Mouse (Mus musculus) heart, postnatal 0 days (tissue): ENCODE data around the gene Efr3b. TPM values are rescaled to one million over a fixed set of nuclear protein-coding genes. Genes with fewer than 3 reads are reported as not detected.

Experiments
- ATAC-seq: fragments of 200-750 bp; cut with Nextera tagmentation; 2 replicates; pipeline ENCODE4 v1.8.0; 2017; ENCODE audit warnings: low read depth, moderate number of reproducible peaks, moderate library complexity; ENCODE audit not compliant: insufficient read depth
- DNase-seq: peaks from one replicate; pipeline ENCODE4 v3.0.0-alpha.2; 2016; ENCODE audit warnings: low spot score
- H3K27ac ChIP-seq: fragments of 300-500 bp; sonication (generic); 2 replicates; pipeline ENCODE4 v1.5.1; 2014; ENCODE audit warnings: low read depth, mild to moderate bottlenecking
- H3K27me3 ChIP-seq: fragments of 300-500 bp; sonication (generic); 2 replicates; pipeline ENCODE4 v1.6.1; 2014; ENCODE audit warnings: low read length, mixed read lengths; ENCODE audit not compliant: control insufficient read depth, insufficient read depth
- H3K36me3 ChIP-seq: fragments of 300-500 bp; sonication (generic); replicated peaks from 2 replicates; pipeline ENCODE4 v1.6.1; 2014; ENCODE audit warnings: low read length, mixed read lengths; ENCODE audit not compliant: control insufficient read depth, insufficient read depth
- H3K4me1 ChIP-seq: fragments of 300-500 bp; sonication (generic); 2 replicates; pipeline ENCODE4 v1.6.1; 2014; ENCODE audit warnings: antibody characterized with exemption; ENCODE audit not compliant: control insufficient read depth, insufficient read depth
- H3K4me2 ChIP-seq: fragments of 300-500 bp; sonication (generic); 2 replicates; pipeline ENCODE4 v1.6.1; 2014; ENCODE audit warnings: low read depth, mild to moderate bottlenecking, low read length, moderate library complexity
- H3K4me3 ChIP-seq: fragments of 300-500 bp; sonication (generic); 2 replicates; pipeline ENCODE4 v1.5.1; 2014; ENCODE audit warnings: low read depth, low read length
- H3K9ac ChIP-seq: fragments of 300-500 bp; sonication (generic); replicated peaks from 2 replicates; pipeline ENCODE4 v1.6.1; 2014; ENCODE audit warnings: low read depth, low read length, mixed read lengths
- H3K9me3 ChIP-seq: fragments of 300-500 bp; sonication (generic); replicated peaks from 2 replicates; pipeline ENCODE4 v1.6.1; 2016; ENCODE audit warnings: low read length; ENCODE audit not compliant: control insufficient read depth
- CTCF ChIP-seq: IDR thresholded peaks from 2 replicates; pipeline ENCODE4 v1.5.1; 2016; ENCODE audit warnings: antibody characterized with exemption, control low read depth, low read depth
- EP300 ChIP-seq: IDR thresholded peaks from 2 replicates; pipeline ENCODE4 v1.6.1; 2016; ENCODE audit warnings: antibody characterized with exemption, low read depth
- WGBS: fragments of 180-500 bp; shearing (Covaris S2); extraction: QIAGEN DNeasy Blood & Tissue Kit; methylation state at CpG from one replicate; pipeline ENCODE4 v1.1.7; 2014; 5-methylcytosine and 5-hydroxymethylcytosine counted together
- polyA plus RNA-seq: library from polyadenylated mRNA; unstranded; fragments of >200 nt; fragmentation: Nextera tagmentation; extraction: Ambion mirVana; gene quantifications from 2 replicates; pipeline ENCODE4 v1.2.1, GENCODE M21; 2015
- total RNA-seq: library from RNA; depleted of rRNA; stranded (reverse); fragments of >200 nt; gene quantifications from 2 replicates; pipeline ENCODE4 v1.2.3, GENCODE M21; 2014; ENCODE audit warnings: low replicate concordance

The Efr3b gene
- total and polyA plus RNA-seq, 2 experiments from 2014 or later = 1.6 to 6.8 TPM

- Histone ChIP-seq H3K36me3 (no peaks in the 10 kb centered on the region), H3K4me1 (peaks cover 14% of the 10 kb centered on the region), H3K4me3 (no peak overlapping the region), H3K4me2 (no peak overlapping the region), H3K27ac (no peak overlapping the region), H3K9ac (no peak overlapping the region), H3K9me3 (no peaks in the 10 kb centered on the region), H3K27me3 (peaks cover 31% of the 10 kb centered on the region)
- WGBS = 67% methylated on average over 6 of the region's 6 CpGs
- ATAC-seq = no peak
- no peak for TF ChIP-seq EP300
- TF ChIP-seq CTCF = no peak
- DNase-seq = no peak
Observed at GRCm38 (mm10) chr12:4048031-4048430, 9.3 kb upstream of the Efr3b start.

GRCm38 (mm10) chr12:4045992-4046391 lies 7.3 kb upstream of the Efr3b start:
- peak; percentile 90 for ATAC-seq
- Histone ChIP-seq H3K27me3 (peaks cover 20% of the 10 kb centered on the region), H3K4me3 (no peak overlapping the region), H3K27ac (no peak overlapping the region), H3K9ac (no peak overlapping the region), H3K4me2 (no peak overlapping the region), H3K9me3 (no peaks in the 10 kb centered on the region), H3K36me3 (no peaks in the 10 kb centered on the region), H3K4me1 (peaks cover 23% of the 10 kb centered on the region)
- peak; percentile 73 for DNase-seq
- 19% methylated on average over 1 of the region's 1 CpGs for WGBS
- TF ChIP-seq EP300 (no peak), CTCF (no peak)

GRCm38 (mm10) chr12:4042411-4042810 lies 3.7 kb upstream of the Efr3b start:
- H3K4me3 ChIP-seq = no peak overlapping the region
- H3K36me3 ChIP-seq = no peaks in the 10 kb centered on the region
- peaks cover 5% of the 10 kb centered on the region; the same call in 1 of the 2 replicates for H3K27me3 ChIP-seq
- H3K4me1 ChIP-seq = peaks cover 18% of the 10 kb centered on the region; the same call in 1 of the 2 replicates
- H3K27ac ChIP-seq = no peak overlapping the region
- no peak overlapping the region; the same call in 1 of the 2 replicates for H3K4me2 ChIP-seq
- TF ChIP-seq EP300 (no peak), CTCF (no peak)
- no peak overlapping the region for H3K9ac ChIP-seq
- no peak for ATAC-seq
- WGBS = 31% methylated on average over 5 of the region's 5 CpGs
- H3K9me3 ChIP-seq = no peaks in the 10 kb centered on the region
- peak; percentile 17 for DNase-seq

DNA sequence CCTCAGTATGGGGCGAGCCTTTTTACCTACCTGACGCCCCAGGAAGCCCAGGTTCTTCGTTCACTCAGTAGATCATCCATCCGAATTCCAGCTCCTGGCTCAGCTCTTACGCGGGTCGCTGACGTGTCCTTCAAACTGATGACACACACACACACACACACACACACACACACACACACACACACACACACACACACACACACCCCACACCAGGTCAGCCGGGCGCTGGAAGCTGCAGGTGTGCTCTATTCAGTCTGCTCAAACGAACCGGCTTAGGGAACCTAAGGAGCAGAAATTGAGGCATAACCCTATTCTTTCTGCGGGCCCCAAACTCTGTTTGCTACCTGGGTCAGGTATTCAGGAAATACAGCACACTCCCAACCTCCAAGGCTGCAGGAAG lies 331 bp upstream of the Efr3b start:
- TF ChIP-seq CTCF (no peak), EP300 (no peak)
- Histone ChIP-seq H3K4me2 (peak overlapping the region; percentile 90), H3K9ac (no peak overlapping the region), H3K9me3 (no peaks in the 10 kb centered on the region), H3K27me3 (no peaks in the 10 kb centered on the region), H3K27ac (no peak overlapping the region), H3K4me1 (peaks cover 13% of the 10 kb centered on the region; the same call in 1 of the 2 replicates), H3K36me3 (no peaks in the 10 kb centered on the region), H3K4me3 (peak overlapping the region; percentile 75)
- WGBS = 3% methylated on average over 13 of the region's 13 CpGs
- DNase-seq = no peak
- ATAC-seq = no peak

- H3K9ac ChIP-seq = peak overlapping the region; percentile 61; the same call in 1 of the 2 replicates
- peak overlapping the region; percentile 75 for H3K4me3 ChIP-seq
- ATAC-seq (no peak), DNase-seq (no peak)
- no peak for TF ChIP-seq EP300
- TF ChIP-seq CTCF = no peak
- no peaks in the 10 kb centered on the region for H3K36me3 ChIP-seq
- peaks cover 12% of the 10 kb centered on the region; the same call in 1 of the 2 replicates for H3K4me1 ChIP-seq
- H3K9me3 ChIP-seq = no peaks in the 10 kb centered on the region
- 31% methylated on average over 5 of the region's 5 CpGs for WGBS
- H3K27ac ChIP-seq = no peak overlapping the region
- no peaks in the 10 kb centered on the region for H3K27me3 ChIP-seq
- peak overlapping the region; percentile 90 for H3K4me2 ChIP-seq
Observed at GRCm38 (mm10) chr12:4037511-4037910, 1.2 kb downstream of the Efr3b start.

- Histone ChIP-seq H3K27me3 (no peaks in the 10 kb centered on the region), H3K9ac (no peak overlapping the region), H3K4me3 (no peak overlapping the region), H3K9me3 (no peaks in the 10 kb centered on the region), H3K4me2 (no peak overlapping the region), H3K4me1 (peaks cover 4% of the 10 kb centered on the region; the same call in 1 of the 2 replicates), H3K27ac (no peak overlapping the region), H3K36me3 (no peaks in the 10 kb centered on the region)
- ATAC-seq (no peak), DNase-seq (no peak)
- WGBS = 85% methylated on average over 5 of the region's 5 CpGs
- no peak for TF ChIP-seq CTCF
- no peak for TF ChIP-seq EP300
Observed at GRCm38 (mm10) chr12:4036157-4036556, 2.6 kb downstream of the Efr3b start.
